Mouse (Mus musculus) erythroblast, embryonic 14.5 days (primary cell): ENCODE results near the gene Ctnnd1.

Experiments
- GATA1 ChIP-seq: IDR thresholded peaks from 2 replicates; pipeline ENCODE4 v1.6.1; 2012; ENCODE audit warnings: low read length, inconsistent platforms, mixed read lengths
- TAL1 ChIP-seq: IDR thresholded peaks from 3 replicates; pipeline ENCODE4 v1.6.1; 2012; ENCODE audit warnings: low read length, inconsistent platforms, mixed read lengths

DNA sequence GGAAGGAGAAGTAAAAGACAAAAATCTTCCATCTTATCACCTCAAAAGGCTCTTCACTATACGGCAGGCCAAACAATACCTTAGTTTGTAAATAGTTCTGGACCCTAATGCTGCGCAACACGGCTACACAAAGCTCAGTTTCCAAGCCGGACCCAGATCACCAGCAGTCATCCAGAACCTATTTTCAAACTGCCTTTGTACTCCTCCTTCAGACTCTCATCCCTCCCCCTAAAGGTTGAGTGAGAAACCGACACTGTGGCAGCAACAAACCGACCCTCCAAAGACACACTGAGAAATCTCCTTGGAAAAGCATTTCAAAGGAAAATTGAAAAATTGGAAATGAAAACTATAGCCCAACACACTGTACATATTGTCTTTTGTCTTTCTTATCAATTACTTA, 2.2 kb downstream of the Ctnnd1 start:
- no peak for TF ChIP-seq TAL1
- TF ChIP-seq GATA1 = no peak
